Mouse (Mus musculus): ENCODE measurements around the gene Ddx51. TPM values are rescaled to one million over a fixed set of nuclear protein-coding genes. Genes with fewer than 3 reads are reported as not detected.

The Ddx51 gene
- polyA plus RNA-seq, 1 experiment from 2014 or later = 16.2 TPM

GRCm38 (mm10) chr5:110638306-110639074, 14.8 kb upstream of the Ddx51 start:
- ATAC-seq (ENCODE audit: low FRiP score, low TSS enrichment) = no peak
- no peaks in the 10 kb centered on the region for H3K4me1 ChIP-seq (ENCODE audit: control insufficient read depth, insufficient read depth, low read length)
- no peaks in the 10 kb centered on the region for H3K27me3 ChIP-seq (ENCODE audit: control insufficient read depth, insufficient read depth, low read length)
- no peaks in the 10 kb centered on the region for H3K9me3 ChIP-seq (ENCODE audit: control insufficient read depth, low read length)
- H3K36me3 ChIP-seq (ENCODE audit: control insufficient read depth, insufficient read depth, low read length) = no peaks in the 10 kb centered on the region
- no peak for DNase-seq
- 82% methylated on average over 7 of the region's 7 CpGs for WGBS
- no peak overlapping the region for H3K9ac ChIP-seq (replicated peaks; ENCODE audit: low read length)
- no peak overlapping the region for H3K4me2 ChIP-seq (ENCODE audit: low read length)
- H3K4me3 ChIP-seq (replicated peaks; ENCODE audit: low read depth, low read length) = no peak overlapping the region
- H3K27ac ChIP-seq (replicated peaks; ENCODE audit: low read depth, low read length) = no peak overlapping the region

GRCm38 (mm10) chr5:110639459-110639858, 13.8 kb upstream of the Ddx51 start:
- no peaks in the 10 kb centered on the region for H3K27me3 ChIP-seq (ENCODE audit: control insufficient read depth, insufficient read depth, low read length)
- no peak overlapping the region for H3K4me2 ChIP-seq (ENCODE audit: low read length)
- no peaks in the 10 kb centered on the region for H3K36me3 ChIP-seq (ENCODE audit: control insufficient read depth, insufficient read depth, low read length)
- no peaks in the 10 kb centered on the region for H3K9me3 ChIP-seq (ENCODE audit: control insufficient read depth, low read length)
- H3K4me3 ChIP-seq (replicated peaks; ENCODE audit: low read depth, low read length) = no peak overlapping the region
- no peak overlapping the region for H3K9ac ChIP-seq (replicated peaks; ENCODE audit: low read length)
- no peaks in the 10 kb centered on the region for H3K4me1 ChIP-seq (ENCODE audit: control insufficient read depth, insufficient read depth, low read length)
- peak; percentile 85 for DNase-seq
- no peak overlapping the region for H3K27ac ChIP-seq (replicated peaks; ENCODE audit: low read depth, low read length)
- 30% methylated on average over 12 of the region's 12 CpGs for WGBS
- ATAC-seq (ENCODE audit: low FRiP score, low TSS enrichment) = no peak

GRCm38 (mm10) chr5:110646377-110646776, 6.9 kb upstream of the Ddx51 start:
- no peaks in the 10 kb centered on the region for H3K9me3 ChIP-seq (ENCODE audit: control insufficient read depth, low read length)
- no peak overlapping the region for H3K27ac ChIP-seq (replicated peaks; ENCODE audit: low read depth, low read length)
- DNase-seq (no peak), ATAC-seq (ENCODE audit: low FRiP score, low TSS enrichment) (no peak)
- H3K9ac ChIP-seq (replicated peaks; ENCODE audit: low read length) = no peak overlapping the region
- no peaks in the 10 kb centered on the region for H3K4me1 ChIP-seq (ENCODE audit: control insufficient read depth, insufficient read depth, low read length)
- H3K36me3 ChIP-seq (ENCODE audit: control insufficient read depth, insufficient read depth, low read length) = peaks cover 52% of the 10 kb centered on the region
- H3K4me2 ChIP-seq (ENCODE audit: low read length) = no peak overlapping the region
- H3K27me3 ChIP-seq (ENCODE audit: control insufficient read depth, insufficient read depth, low read length) = no peaks in the 10 kb centered on the region
- H3K4me3 ChIP-seq (replicated peaks; ENCODE audit: low read depth, low read length) = no peak overlapping the region

GRCm38 (mm10) chr5:110653686-110654085, 435 bp downstream of the Ddx51 start:
- WGBS = 1% methylated on average over 37 of the region's 37 CpGs
- DNase-seq = no peak
- peak overlapping the region; percentile 96 for H3K4me3 ChIP-seq (replicated peaks; ENCODE audit: low read depth, low read length)
- H3K9ac ChIP-seq (replicated peaks; ENCODE audit: low read length) = peak overlapping the region; percentile 73
- peak overlapping the region; percentile 66 for H3K4me2 ChIP-seq (ENCODE audit: low read length)
- peaks cover 71% of the 10 kb centered on the region for H3K36me3 ChIP-seq (ENCODE audit: control insufficient read depth, insufficient read depth, low read length)
- no peaks in the 10 kb centered on the region for H3K9me3 ChIP-seq (ENCODE audit: control insufficient read depth, low read length)
- no peak overlapping the region; the same call in 1 of the 2 replicates for H3K27ac ChIP-seq (replicated peaks; ENCODE audit: low read depth, low read length)
- H3K4me1 ChIP-seq (ENCODE audit: control insufficient read depth, insufficient read depth, low read length) = peaks cover 9% of the 10 kb centered on the region
- ATAC-seq (ENCODE audit: low FRiP score, low TSS enrichment) = peak; percentile 64; the same call in 1 of the 2 replicates
- no peaks in the 10 kb centered on the region for H3K27me3 ChIP-seq (ENCODE audit: control insufficient read depth, insufficient read depth, low read length)

- H3K36me3 ChIP-seq (ENCODE audit: control insufficient read depth, insufficient read depth, low read length) = peaks cover 85% of the 10 kb centered on the region
- no peak overlapping the region for H3K9ac ChIP-seq (replicated peaks; ENCODE audit: low read length)
- H3K4me2 ChIP-seq (ENCODE audit: low read length) = no peak overlapping the region
- no peak for ATAC-seq (ENCODE audit: low FRiP score, low TSS enrichment)
- DNase-seq = no peak
- H3K9me3 ChIP-seq (ENCODE audit: control insufficient read depth, low read length) = no peaks in the 10 kb centered on the region
- no peaks in the 10 kb centered on the region for H3K4me1 ChIP-seq (ENCODE audit: control insufficient read depth, insufficient read depth, low read length)
- no peak overlapping the region for H3K27ac ChIP-seq (replicated peaks; ENCODE audit: low read depth, low read length)
- H3K4me3 ChIP-seq (replicated peaks; ENCODE audit: low read depth, low read length) = no peak overlapping the region
- H3K27me3 ChIP-seq (ENCODE audit: control insufficient read depth, insufficient read depth, low read length) = no peaks in the 10 kb centered on the region
Measured at GRCm38 (mm10) chr5:110659682-110660081, 6.4 kb downstream of the Ddx51 start.

- WGBS = 95% methylated on average over 2 of the region's 2 CpGs
- no peak for DNase-seq
- no peaks in the 10 kb centered on the region for H3K9me3 ChIP-seq (ENCODE audit: control insufficient read depth, low read length)
- peaks cover 86% of the 10 kb centered on the region for H3K36me3 ChIP-seq (ENCODE audit: control insufficient read depth, insufficient read depth, low read length)
- H3K9ac ChIP-seq (replicated peaks; ENCODE audit: low read length) = no peak overlapping the region
- no peak overlapping the region for H3K4me3 ChIP-seq (replicated peaks; ENCODE audit: low read depth, low read length)
- no peak overlapping the region for H3K4me2 ChIP-seq (ENCODE audit: low read length)
- H3K27me3 ChIP-seq (ENCODE audit: control insufficient read depth, insufficient read depth, low read length) = no peaks in the 10 kb centered on the region
- H3K27ac ChIP-seq (replicated peaks; ENCODE audit: low read depth, low read length) = no peak overlapping the region
- no peaks in the 10 kb centered on the region for H3K4me1 ChIP-seq (ENCODE audit: control insufficient read depth, insufficient read depth, low read length)
- ATAC-seq (ENCODE audit: low FRiP score, low TSS enrichment) = no peak
Measured at GRCm38 (mm10) chr5:110664041-110664440, 10.8 kb downstream of the Ddx51 start.

- H3K9me3 ChIP-seq (ENCODE audit: control insufficient read depth, low read length) = no peaks in the 10 kb centered on the region
- 99% methylated on average over 2 of the region's 2 CpGs for WGBS
- no peak for ATAC-seq (ENCODE audit: low FRiP score, low TSS enrichment)
- DNase-seq = no peak
- H3K4me1 ChIP-seq (ENCODE audit: control insufficient read depth, insufficient read depth, low read length) = no peaks in the 10 kb centered on the region
- H3K36me3 ChIP-seq (ENCODE audit: control insufficient read depth, insufficient read depth, low read length) = peaks cover 87% of the 10 kb centered on the region
- no peak overlapping the region for H3K27ac ChIP-seq (replicated peaks; ENCODE audit: low read depth, low read length)
- H3K4me2 ChIP-seq (ENCODE audit: low read length) = no peak overlapping the region
- no peak overlapping the region for H3K9ac ChIP-seq (replicated peaks; ENCODE audit: low read length)
- H3K4me3 ChIP-seq (replicated peaks; ENCODE audit: low read depth, low read length) = no peak overlapping the region
- no peaks in the 10 kb centered on the region for H3K27me3 ChIP-seq (ENCODE audit: control insufficient read depth, insufficient read depth, low read length)
Measured at GRCm38 (mm10) chr5:110664750-110665269, 11.6 kb downstream of the Ddx51 start.

- Histone ChIP-seq H3K4me3 (replicated peaks; ENCODE audit: low read depth, low read length) (no peak overlapping the region), H3K36me3 (ENCODE audit: control insufficient read depth, insufficient read depth, low read length) (peaks cover 89% of the 10 kb centered on the region), H3K4me2 (ENCODE audit: low read length) (no peak overlapping the region), H3K27ac (replicated peaks; ENCODE audit: low read depth, low read length) (no peak overlapping the region), H3K27me3 (ENCODE audit: control insufficient read depth, insufficient read depth, low read length) (no peaks in the 10 kb centered on the region), H3K9me3 (ENCODE audit: control insufficient read depth, low read length) (no peaks in the 10 kb centered on the region), H3K9ac (replicated peaks; ENCODE audit: low read length) (no peak overlapping the region), H3K4me1 (ENCODE audit: control insufficient read depth, insufficient read depth, low read length) (no peaks in the 10 kb centered on the region)
- 61% methylated on average over 6 of the region's 6 CpGs for WGBS
- ATAC-seq (ENCODE audit: low FRiP score, low TSS enrichment) (no peak), DNase-seq (no peak)
Measured at GRCm38 (mm10) chr5:110665486-110666121, 12.4 kb downstream of the Ddx51 start.

GRCm38 (mm10) chr5:110682041-110682440, 28.8 kb downstream of the Ddx51 start:
- Histone ChIP-seq H3K27me3 (ENCODE audit: control insufficient read depth, insufficient read depth, low read length) (no peaks in the 10 kb centered on the region), H3K4me1 (ENCODE audit: control insufficient read depth, insufficient read depth, low read length) (no peaks in the 10 kb centered on the region), H3K36me3 (ENCODE audit: control insufficient read depth, insufficient read depth, low read length) (peaks cover 94% of the 10 kb centered on the region), H3K4me3 (replicated peaks; ENCODE audit: low read depth, low read length) (no peak overlapping the region), H3K4me2 (ENCODE audit: low read length) (no peak overlapping the region), H3K27ac (replicated peaks; ENCODE audit: low read depth, low read length) (no peak overlapping the region), H3K9me3 (ENCODE audit: control insufficient read depth, low read length) (no peaks in the 10 kb centered on the region), H3K9ac (replicated peaks; ENCODE audit: low read length) (no peak overlapping the region)
- 93% methylated on average over 8 of the region's 8 CpGs for WGBS
- DNase-seq (no peak), ATAC-seq (ENCODE audit: low FRiP score, low TSS enrichment) (no peak)

All from midbrain, embryonic 14.5 days (tissue).